Mouse (Mus musculus) lung, adult 2 months (tissue): ENCODE data around the gene App. TPM values are rescaled to one million over a fixed set of nuclear protein-coding genes. Genes with fewer than 3 reads are reported as not detected.

Source experiments
- DNase-seq: peaks from one replicate; pipeline ENCODE4 v3.0.0; 2022
- H3K4me1 ChIP-seq: fragments of 200-500 bp; 2 replicates; pipeline ENCODE4 v1.6.1; 2011; ENCODE audit warnings: low read length; ENCODE audit not compliant: control insufficient read depth, insufficient read depth
- H3K4me3 ChIP-seq: fragments of 200-500 bp; replicated peaks from 2 replicates; pipeline ENCODE3; 2011; ENCODE audit warnings: low read depth, mild to moderate bottlenecking, control low read depth, low read length; ENCODE audit errors: extremely low read depth
- CTCF ChIP-seq: fragments of 200-500 bp; IDR thresholded peaks from 2 replicates; pipeline ENCODE4 v1.5.1; 2011; ENCODE audit warnings: mild to moderate bottlenecking, low read length, control low read depth; ENCODE audit not compliant: insufficient read depth
- POLR2A ChIP-seq: fragments of 200-500 bp; IDR thresholded peaks from 2 replicates; pipeline ENCODE4 v1.6.1; 2011; ENCODE audit warnings: low read depth, mild to moderate bottlenecking, control low read depth, low read length, borderline replicate concordance; ENCODE audit errors: extremely low read depth
- WGBS: fragments of 180-500 bp; shearing (Covaris S2); methylation state at CpG from one replicate; pipeline ENCODE4 v1.1.7; 2018; 5-methylcytosine and 5-hydroxymethylcytosine counted together
- polyA plus RNA-seq: library from polyadenylated mRNA; depleted of rRNA; stranded (reverse); fragments of >200 nt; gene quantifications from 2 replicates; pipeline ENCODE4 v1.2.3, GENCODE M21; 2012

The App gene
- polyA plus RNA-seq, 1 experiment: 650 TPM

DNA sequence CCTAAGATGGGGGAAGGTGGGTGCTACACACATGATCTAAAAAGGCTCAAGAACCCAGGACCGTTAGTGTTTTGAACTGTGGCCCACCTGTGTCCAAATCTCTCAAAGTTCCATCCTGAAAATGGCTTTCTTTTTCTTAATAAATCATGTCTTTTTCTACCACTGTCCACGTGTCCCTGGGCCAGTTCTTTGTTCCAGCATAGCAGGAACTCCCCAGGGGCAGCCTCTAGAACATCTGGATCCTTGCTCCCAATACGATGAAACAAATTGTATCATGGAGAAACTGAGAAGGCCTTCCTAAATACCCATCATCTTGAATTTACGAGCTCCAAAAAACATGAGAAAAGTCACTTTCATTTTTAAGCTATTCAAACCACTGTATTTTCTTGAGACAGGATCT is 182.6 kb downstream of the App start:
- no peak overlapping the region for H3K4me3 ChIP-seq
- no peak for DNase-seq
- TF ChIP-seq CTCF: no peak
- TF ChIP-seq POLR2A: no peak
- H3K4me1 ChIP-seq: peaks cover 6% of the 10 kb centered on the region
- WGBS: 81% methylated on average over 4 of the region's 4 CpGs

DNA sequence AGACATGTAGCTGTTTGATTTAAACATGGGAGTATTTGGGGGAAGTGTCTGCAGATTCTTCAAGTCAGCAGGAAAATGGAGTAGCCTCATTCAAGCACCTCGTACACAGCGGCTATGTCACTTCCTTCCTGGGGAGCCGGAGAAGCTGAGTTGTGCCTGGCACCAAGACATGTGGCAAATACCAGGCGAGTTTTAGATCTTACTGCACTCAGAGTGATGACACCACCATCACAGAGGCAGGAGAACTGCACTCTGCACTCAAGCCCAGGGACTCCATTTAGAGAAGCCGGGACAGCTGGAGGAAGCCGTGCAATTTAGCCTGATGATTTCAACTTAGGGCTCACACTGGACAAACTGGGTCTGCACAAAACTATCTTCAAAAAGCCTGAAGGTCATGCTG is 183.6 kb downstream of the App start:
- no peak for TF ChIP-seq POLR2A
- TF ChIP-seq CTCF: no peak
- Histone ChIP-seq H3K4me3 (no peak overlapping the region), H3K4me1 (peaks cover 7% of the 10 kb centered on the region)
- DNase-seq: no peak
- 24% methylated on average over 6 of the region's 6 CpGs for WGBS

DNA sequence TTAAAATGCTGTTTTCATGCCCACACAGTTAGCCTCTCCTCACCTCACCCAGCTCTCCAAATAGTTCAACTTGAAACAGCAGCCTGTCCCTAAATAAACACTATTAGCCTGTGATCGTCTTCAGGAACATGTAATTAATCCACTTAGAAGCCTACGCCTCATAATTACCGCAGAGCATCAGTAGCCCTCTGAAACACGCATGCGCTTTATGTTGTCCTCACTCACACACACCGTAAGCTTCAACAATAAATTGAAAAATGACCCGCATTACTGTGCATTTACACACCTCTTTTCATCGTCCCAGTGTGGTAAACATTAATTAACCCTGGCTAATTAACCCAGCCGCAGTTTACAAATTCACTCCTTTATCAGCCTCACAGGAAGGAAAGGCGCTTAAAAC is 184.1 kb downstream of the App start:
- Histone ChIP-seq H3K4me3 (no peak overlapping the region), H3K4me1 (peaks cover 10% of the 10 kb centered on the region)
- 68% methylated on average over 10 of the region's 10 CpGs for WGBS
- no peak for DNase-seq
- TF ChIP-seq CTCF (no peak), POLR2A (no peak)

DNA sequence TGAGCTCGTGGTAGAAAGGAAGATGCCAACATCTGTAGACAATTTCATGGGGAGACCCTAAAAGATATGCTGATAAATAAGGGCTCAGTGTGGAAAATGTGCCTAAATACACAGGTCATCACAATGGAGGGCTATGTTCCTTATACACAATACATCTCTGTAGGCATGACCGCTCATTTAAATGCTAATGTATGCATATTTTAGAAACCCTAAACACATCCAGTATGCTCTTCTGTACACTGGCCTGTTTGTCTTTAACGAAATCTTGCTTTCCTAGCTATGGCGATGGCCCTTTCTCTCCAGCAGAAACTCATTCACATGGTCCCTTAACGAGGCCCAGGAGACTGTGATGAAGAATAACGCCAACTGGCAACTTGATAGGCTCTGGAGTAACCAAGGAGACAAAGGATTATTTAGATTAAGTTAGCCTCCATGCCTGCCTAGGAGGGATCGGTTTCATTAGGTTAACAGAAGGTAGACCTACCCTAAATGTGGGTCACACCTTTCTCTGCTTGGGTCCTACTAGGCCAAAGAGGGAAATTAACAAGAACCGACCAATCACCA is 185.8 kb downstream of the App start:
- WGBS: 94% methylated on average over 8 of the region's 8 CpGs
- peaks cover 10% of the 10 kb centered on the region for H3K4me1 ChIP-seq
- TF ChIP-seq POLR2A (no peak), CTCF (no peak)
- no peak overlapping the region for H3K4me3 ChIP-seq
- DNase-seq: no peak

- DNase-seq: no peak
- Histone ChIP-seq H3K4me1 (peaks cover 10% of the 10 kb centered on the region), H3K4me3 (no peak overlapping the region)
- 44% methylated on average over 11 of the region's 11 CpGs for WGBS
- no peak for TF ChIP-seq CTCF
- TF ChIP-seq POLR2A: no peak
Observed at GRCm38 (mm10) chr16:84986016-84986631, 187.4 kb downstream of the App start.

DNA sequence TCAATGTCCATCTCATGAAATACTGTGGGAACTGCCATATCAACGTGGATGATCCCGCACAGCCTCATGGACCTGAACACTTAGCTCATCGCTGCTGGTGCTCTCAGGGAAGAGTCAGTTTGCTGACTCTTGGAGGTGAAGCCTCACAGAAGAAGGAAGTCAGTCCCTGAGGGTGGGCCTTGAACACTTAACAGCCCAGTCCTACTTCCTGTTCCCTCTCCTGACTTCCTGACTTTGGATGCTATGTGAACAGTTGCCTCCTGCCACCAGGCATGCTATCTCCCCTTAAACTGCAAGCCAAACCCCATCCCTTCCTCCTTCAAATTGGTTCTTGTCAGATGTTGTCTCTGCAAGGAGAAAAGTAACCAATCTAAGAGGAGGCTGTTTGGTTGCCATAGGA is 188.2 kb downstream of the App start:
- Histone ChIP-seq H3K4me3 (no peak overlapping the region), H3K4me1 (peaks cover 10% of the 10 kb centered on the region)
- DNase-seq: no peak
- 90% methylated on average over 3 of the region's 3 CpGs for WGBS
- TF ChIP-seq POLR2A (no peak), CTCF (no peak)

GRCm38 (mm10) chr16:84983428-84983827 is 190.1 kb downstream of the App start:
- 61% methylated on average over 3 of the region's 3 CpGs for WGBS

DNA sequence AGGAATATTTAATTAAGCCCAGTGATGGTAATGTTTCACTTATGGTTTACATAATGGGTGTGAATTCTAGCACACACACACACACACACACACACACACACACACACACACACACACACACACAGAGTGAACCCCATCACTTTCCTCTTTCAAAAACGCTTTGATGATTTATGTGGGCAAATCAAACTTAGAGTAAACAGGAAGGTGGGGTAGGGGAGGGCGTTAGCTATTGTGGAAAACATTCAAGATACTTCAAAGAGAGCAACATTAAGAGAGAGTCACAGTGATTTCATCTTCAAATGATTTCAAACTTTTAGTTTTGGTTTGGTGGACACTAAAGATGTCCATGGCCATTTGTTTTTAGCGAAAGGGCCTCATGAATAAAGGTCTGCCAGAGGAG is 191.0 kb downstream of the App start:
- no peak overlapping the region for H3K4me3 ChIP-seq
- peaks cover 10% of the 10 kb centered on the region for H3K4me1 ChIP-seq
- 35% methylated on average over 3 of the region's 3 CpGs for WGBS
- TF ChIP-seq POLR2A (no peak), CTCF (no peak)
- DNase-seq: no peak

More at GRCm38 (mm10) chr16:84983428-84983827, 190.1 kb downstream of the App start:
- no peak overlapping the region for H3K4me3 ChIP-seq
- no peak for DNase-seq
- TF ChIP-seq POLR2A (no peak), CTCF (no peak)
- H3K4me1 ChIP-seq: peaks cover 10% of the 10 kb centered on the region

GRCm38 (mm10) chr16:84978589-84978988 is 195.0 kb downstream of the App start:
- 57% methylated on average over 5 of the region's 5 CpGs for WGBS
- H3K4me3 ChIP-seq: no peak overlapping the region
- TF ChIP-seq POLR2A: no peak
- TF ChIP-seq CTCF: no peak
- H3K4me1 ChIP-seq: peaks cover 4% of the 10 kb centered on the region
- DNase-seq: no peak

- TF ChIP-seq POLR2A (no peak), CTCF (no peak)
- Histone ChIP-seq H3K4me1 (peaks cover 18% of the 10 kb centered on the region), H3K4me3 (no peak overlapping the region)
- DNase-seq: no peak
- WGBS: 61% methylated on average over 6 of the region's 6 CpGs
Observed at GRCm38 (mm10) chr16:84974176-84974518, 199.4 kb downstream of the App start.

DNA sequence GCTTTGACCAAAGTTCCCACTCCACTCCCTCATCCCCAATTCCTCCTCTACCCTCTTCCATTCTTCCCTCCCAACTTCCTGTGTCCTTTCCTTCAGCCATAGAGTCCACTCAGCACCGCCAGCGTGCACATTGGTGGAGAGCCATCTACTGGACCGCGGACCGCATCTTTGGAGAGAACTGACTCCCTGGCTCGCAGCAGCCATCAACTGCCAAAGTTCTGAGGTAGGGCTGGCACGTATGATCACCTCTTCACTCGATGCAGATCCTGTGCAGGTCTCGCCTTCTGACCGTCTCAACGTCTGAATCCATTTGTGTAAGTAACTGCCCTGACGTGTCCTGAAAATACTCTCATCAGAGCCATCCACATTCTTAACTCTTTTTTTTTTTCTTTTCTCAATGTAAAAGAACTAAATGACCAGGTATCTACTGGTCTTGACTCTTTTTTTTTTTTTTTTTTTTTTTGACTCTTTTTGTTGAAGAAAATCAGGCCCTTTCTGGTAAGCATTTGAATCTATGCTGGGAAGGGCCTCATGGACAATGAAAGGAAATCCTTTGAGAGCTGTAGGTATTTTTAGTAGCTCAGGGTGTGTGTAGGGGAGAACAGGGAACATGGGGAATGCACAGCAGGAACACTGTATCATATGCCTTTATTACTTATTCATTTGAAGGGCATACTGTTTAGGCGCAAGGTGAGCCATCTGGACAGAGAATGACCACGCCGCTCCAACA is 200.0 kb downstream of the App start:
- H3K4me3 ChIP-seq: no peak overlapping the region

More for the DNA sequence above, 200.0 kb downstream of the App start:
- DNase-seq: no peak
- TF ChIP-seq POLR2A (no peak), CTCF (no peak)
- H3K4me1 ChIP-seq: peaks cover 18% of the 10 kb centered on the region
- 83% methylated on average over 15 of the region's 15 CpGs for WGBS
